Mouse (Mus musculus) CH12.LX (cell line): Measurements from ENCODE around the gene Tspan13. TPM values are rescaled to one million over a fixed set of nuclear protein-coding genes. Genes with fewer than 3 reads are reported as not detected.

Experiments used
- DNase-seq: peaks from one replicate; pipeline ENCODE4 v3.0.0-alpha.2; 2013; ENCODE audit errors: extremely low read depth
- H3K27ac ChIP-seq: 2 replicates; pipeline ENCODE4 v1.5.1; 2012; ENCODE audit warnings: low read depth, mild to moderate bottlenecking, control low read depth, moderate library complexity; ENCODE audit not compliant: insufficient read depth
- H3K27me3 ChIP-seq: replicated peaks from 2 replicates; pipeline ENCODE3; 2012; ENCODE audit warnings: inconsistent platforms
- H3K36me3 ChIP-seq, 2 experiments: replicated peaks in 1 of 2; 2 replicates each; pipeline versions ENCODE3 to v1.6.1; 2012; ENCODE audit warnings: inconsistent platforms in 1 of 2, low read length in 1 of 2, mild to moderate bottlenecking in 1 of 2, mixed read lengths in 1 of 2, moderate library complexity in 1 of 2; ENCODE audit not compliant: control insufficient read depth in 1 of 2, insufficient read depth in 1 of 2
- H3K4me1 ChIP-seq, 2 experiments: 2 replicates each; pipeline ENCODE4 v1.6.1; 2012; ENCODE audit warnings: inconsistent platforms in 1 of 2, moderate library complexity in 1 of 2; ENCODE audit not compliant: insufficient read depth in 2 of 2, control insufficient read depth in 1 of 2
- H3K4me2 ChIP-seq: 2 replicates; pipeline ENCODE4 v1.6.1; 2012; ENCODE audit warnings: low read depth, mild to moderate bottlenecking, control low read depth; ENCODE audit not compliant: poor library complexity, insufficient read depth, severe bottlenecking
- H3K4me3 ChIP-seq, 3 experiments: fragments of 150-350 bp in 1 of 3; sonication (generic) in 1 of 3; replicated peaks in 1 of 3; 2 replicates each; pipeline versions ENCODE3 to v1.5.1; 2011 to 2012; ENCODE audit warnings: low read depth in 2 of 3, low read length in 2 of 3, mild to moderate bottlenecking in 2 of 3, moderate library complexity in 2 of 3, control low read depth in 1 of 3, improper control_type of control experiment in 1 of 3, inconsistent platforms in 1 of 3, mixed read lengths in 1 of 3; ENCODE audit not compliant: poor library complexity in 1 of 3
- H3K79me2 ChIP-seq: replicated peaks from 2 replicates; pipeline ENCODE4 v1.6.1; 2012; ENCODE audit warnings: mild to moderate bottlenecking, moderate library complexity; ENCODE audit not compliant: control insufficient read depth, poor library complexity, insufficient read depth, severe bottlenecking; ENCODE audit errors: extremely low read depth
- H3K9ac ChIP-seq: 2 replicates; pipeline ENCODE4 v1.6.1; 2012; ENCODE audit warnings: low read depth, mild to moderate bottlenecking, control low read depth, moderate library complexity; ENCODE audit not compliant: insufficient read depth
- H3K9me3 ChIP-seq: replicated peaks from 2 replicates; pipeline ENCODE3; 2012; ENCODE audit warnings: low read length, inconsistent platforms, mixed read lengths
- BHLHE40 ChIP-seq: IDR thresholded peaks from 2 replicates; pipeline ENCODE4 v1.6.1; 2011; ENCODE audit warnings: mild to moderate bottlenecking, low read depth, low read length, improper control_type of control experiment
- CHD1 ChIP-seq: IDR thresholded peaks from 2 replicates; pipeline ENCODE4 v1.6.1; 2012; ENCODE audit warnings: low read depth, low read length, improper control_type of control experiment, inconsistent platforms
- CHD2 ChIP-seq: IDR thresholded peaks from 2 replicates; pipeline ENCODE4 v1.6.1; 2011; ENCODE audit warnings: low read length, improper control_type of control experiment
- ELF1 ChIP-seq: IDR thresholded peaks from 2 replicates; pipeline ENCODE4 v1.6.1; 2014; ENCODE audit warnings: low read depth, mild to moderate bottlenecking, inconsistent platforms, low read length, improper control_type of control experiment
- ETS1 ChIP-seq: conservative IDR thresholded peaks from 2 replicates; pipeline ENCODE4 v1.6.1; 2012; ENCODE audit warnings: low read depth, mild to moderate bottlenecking, inconsistent platforms, low read length, improper control_type of control experiment, moderate library complexity
- GABPA ChIP-seq: IDR thresholded peaks from 2 replicates; pipeline ENCODE4 v1.6.1; 2012; ENCODE audit warnings: low read depth, low read length, improper control_type of control experiment, inconsistent platforms; ENCODE audit not compliant: insufficient replicate concordance
- JUN ChIP-seq: IDR thresholded peaks from 2 replicates; pipeline ENCODE4 v1.6.1; 2011; ENCODE audit warnings: low read depth, mild to moderate bottlenecking, low read length, improper control_type of control experiment, moderate library complexity; ENCODE audit not compliant: insufficient read depth
- JUND ChIP-seq: conservative IDR thresholded peaks from 2 replicates; pipeline ENCODE4 v1.6.1; 2011; ENCODE audit warnings: low read depth, low read length, improper control_type of control experiment
- KAT2A ChIP-seq: IDR thresholded peaks from 2 replicates; pipeline ENCODE4 v1.6.1; 2012; ENCODE audit warnings: low read length, improper control_type of control experiment, inconsistent platforms; ENCODE audit not compliant: insufficient replicate concordance
- MAFK ChIP-seq: IDR thresholded peaks from 2 replicates; pipeline ENCODE4 v1.6.1; 2011; ENCODE audit warnings: low read length, improper control_type of control experiment; ENCODE audit not compliant: insufficient replicate concordance
- MXI1 ChIP-seq: IDR thresholded peaks from 2 replicates; pipeline ENCODE4 v1.6.1; 2011; ENCODE audit warnings: mild to moderate bottlenecking, low read depth, low read length, improper control_type of control experiment
- MYC ChIP-seq: IDR thresholded peaks from 2 replicates; pipeline ENCODE4 v1.6.1; 2011; ENCODE audit warnings: low read depth, mild to moderate bottlenecking, improper control_type of control experiment, low read length
- NELFE ChIP-seq: IDR thresholded peaks from 2 replicates; pipeline ENCODE4 v1.6.1; 2011; ENCODE audit warnings: low read depth, low read length, improper control_type of control experiment
- NRF1 ChIP-seq: IDR thresholded peaks from 2 replicates; pipeline ENCODE4 v1.6.1; 2014; ENCODE audit warnings: low read depth, mild to moderate bottlenecking, inconsistent platforms, low read length, improper control_type of control experiment, moderate library complexity
- POLR2A ChIP-seq: IDR thresholded peaks from 2 replicates; pipeline ENCODE4 v1.6.1; 2011; ENCODE audit warnings: low read depth, mild to moderate bottlenecking, improper control_type of control experiment, low read length
- POLR2AphosphoS2 ChIP-seq: IDR thresholded peaks from 2 replicates; pipeline ENCODE4 v1.6.1; 2011; ENCODE audit warnings: low read depth, low read length, improper control_type of control experiment
- SMC3 ChIP-seq: IDR thresholded peaks from 2 replicates; pipeline ENCODE4 v1.6.1; 2011; ENCODE audit warnings: low read depth, low read length, improper control_type of control experiment
- TCF12 ChIP-seq: IDR thresholded peaks from 2 replicates; pipeline ENCODE4 v1.6.1; 2014; ENCODE audit warnings: low read depth, mild to moderate bottlenecking, inconsistent platforms, low read length, improper control_type of control experiment
- UBTF ChIP-seq: IDR thresholded peaks from 2 replicates; pipeline ENCODE4 v1.6.1; 2012; ENCODE audit warnings: low read depth, mild to moderate bottlenecking, inconsistent platforms, low read length, improper control_type of control experiment, moderate library complexity
- USF1 ChIP-seq: IDR thresholded peaks from 2 replicates; pipeline ENCODE4 v1.6.1; 2014; ENCODE audit warnings: low read depth, mild to moderate bottlenecking, inconsistent platforms, low read length, improper control_type of control experiment
- dilution Hi-C: fragments of 300-500 bp; cut with MboI; formaldehyde crosslinking; loops from 2 replicates; pipeline ENCODE4 v1.14.3; 2020; ENCODE audit warnings: low sequenced_read_pairs; ENCODE audit not compliant: extremely low pct_unique_long_range_greater_than_20kb, extremely low pct_ligation_motif_present
- in situ Hi-C: fragments of 300-500 bp; cut with MboI; formaldehyde crosslinking; loops from 3 replicates; pipeline ENCODE4 v1.14.3; 2019; ENCODE audit warnings: low sequenced_read_pairs, low pct_ligation_motif_present, low pct_unique_long_range_greater_than_20kb, mixed read lengths
- polyA plus RNA-seq: library from polyadenylated mRNA; unstranded; fragments of >175 nt; gene quantifications from 2 replicates; pipeline ENCODE4 v1.2.1, GENCODE M21; 2012; ENCODE audit warnings: low read depth; ENCODE audit not compliant: insufficient read length
- total RNA-seq, 2 experiments: library from RNA; depleted of rRNA; stranded (reverse); fragments of 300-350 nt in 1 of 2; fragments of >200 nt in 1 of 2; gene quantifications; 2 replicates each; pipeline ENCODE4 v1.2.3; 2012 to 2014

The Tspan13 gene
- total and polyA plus RNA-seq, 3 experiments: 16.6 to 28.9 (median 18.6) TPM

- no peak for DNase-seq
- Histone ChIP-seq H3K4me1 (peaks cover 5 to 32% of the 10 kb centered on the region in 2 experiments; a peak in 3 of 4 replicates), H3K79me2 (peaks cover 4% of the 10 kb centered on the region; the same call in 1 of the 2 replicates), H3K4me2 (no peak overlapping the region), H3K36me3 (peaks cover 0 to 3% of the 10 kb centered on the region in 2 experiments), H3K27me3 (no peaks in the 10 kb centered on the region), H3K9me3 (no peaks in the 10 kb centered on the region), H3K9ac (no peak overlapping the region), H3K4me3 (no peak overlapping the region), H3K27ac (no peak overlapping the region)
- in situ Hi-C loops (no loop called here), dilution Hi-C loops (no loop called here)
- TF ChIP-seq MXI1: no peak
- no peak for TF ChIP-seq POLR2A
- no peak for TF ChIP-seq ETS1
- no peak for TF ChIP-seq POLR2AphosphoS2
- TF ChIP-seq NELFE: no peak
- no peak for TF ChIP-seq MYC
- TF ChIP-seq CHD1: no peak
- no peak for TF ChIP-seq MAFK
- TF ChIP-seq KAT2A: no peak
- no peak for TF ChIP-seq JUN
- no peak for TF ChIP-seq USF1
- no peak for TF ChIP-seq CHD2
- TF ChIP-seq SMC3: no peak
- no peak for TF ChIP-seq TCF12
- TF ChIP-seq JUND: no peak
- no peak for TF ChIP-seq NRF1
- no peak for TF ChIP-seq ELF1
- no peak for TF ChIP-seq BHLHE40
- no peak for TF ChIP-seq GABPA
Measured at GRCm38 (mm10) chr12:36026126-36026525, 16.2 kb downstream of the Tspan13 start.

DNA sequence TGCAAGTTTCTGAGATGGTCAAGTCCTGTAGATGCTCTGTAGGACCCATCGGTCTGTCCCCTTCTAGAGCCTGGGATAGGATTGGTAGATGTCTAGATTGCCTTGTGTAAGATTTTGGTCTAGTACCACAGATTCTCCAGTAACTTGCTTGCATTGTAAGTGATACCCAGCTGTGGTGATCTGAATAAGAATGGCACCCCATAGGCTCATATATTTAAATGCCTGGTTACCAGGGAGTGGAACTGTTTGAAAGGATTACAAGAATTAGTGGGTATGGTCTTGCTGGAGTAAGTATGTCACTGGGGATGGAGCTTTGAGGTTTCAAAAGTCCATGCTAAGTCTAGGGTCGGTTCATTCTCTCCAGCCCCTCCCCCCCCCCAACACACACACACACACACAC, 21.6 kb downstream of the Tspan13 start:
- no peak overlapping the region for H3K4me2 ChIP-seq
- peaks cover 10 to 14% of the 10 kb centered on the region in 2 experiments for H3K36me3 ChIP-seq
- H3K79me2 ChIP-seq: no peaks in the 10 kb centered on the region
- H3K9ac ChIP-seq: no peak overlapping the region
- in situ Hi-C loops: no loop called here
- H3K27ac ChIP-seq: no peak overlapping the region
- no peaks in the 10 kb centered on the region for H3K9me3 ChIP-seq
- no peak for TF ChIP-seq JUN
- TF ChIP-seq UBTF: no peak
- DNase-seq: no peak
- H3K27me3 ChIP-seq: no peaks in the 10 kb centered on the region
- dilution Hi-C loops: no loop called here
- peaks cover 0 to 29% of the 10 kb centered on the region in 2 experiments; a peak in 2 of 4 replicates for H3K4me1 ChIP-seq
- H3K4me3 ChIP-seq: no peak overlapping the region
